Mouse (Mus musculus) E14TG2a.4 (cell line): ENCODE data around the gene Pcdh9.

Experiments used
- CTCF ChIP-seq: conservative IDR thresholded peaks from 2 replicates; pipeline ENCODE4 v1.5.1; 2014; ENCODE audit warnings: low read length
- NANOG ChIP-seq: IDR thresholded peaks from 2 replicates; pipeline ENCODE4 v1.6.1; 2014; ENCODE audit warnings: borderline replicate concordance, low read length, mixed read lengths
- POU5F1 ChIP-seq: IDR thresholded peaks from 2 replicates; pipeline ENCODE4 v1.6.1; 2014; ENCODE audit warnings: low read length, borderline replicate concordance

- TF ChIP-seq CTCF (no peak), NANOG (no peak), POU5F1 (no peak)
These were observed 355.6 kb downstream of the Pcdh9 start for GRCm38 (mm10) chr14:93534928-93535327.
